Mouse (Mus musculus) lung, postnatal 36 days (tissue): ENCODE data around the gene Slc16a9.

Experiments
- DNase-seq: peaks from one replicate; pipeline ENCODE4 v3.0.0; 2022; ENCODE audit warnings: mixed read lengths

Gene Slc16a9

DNA sequence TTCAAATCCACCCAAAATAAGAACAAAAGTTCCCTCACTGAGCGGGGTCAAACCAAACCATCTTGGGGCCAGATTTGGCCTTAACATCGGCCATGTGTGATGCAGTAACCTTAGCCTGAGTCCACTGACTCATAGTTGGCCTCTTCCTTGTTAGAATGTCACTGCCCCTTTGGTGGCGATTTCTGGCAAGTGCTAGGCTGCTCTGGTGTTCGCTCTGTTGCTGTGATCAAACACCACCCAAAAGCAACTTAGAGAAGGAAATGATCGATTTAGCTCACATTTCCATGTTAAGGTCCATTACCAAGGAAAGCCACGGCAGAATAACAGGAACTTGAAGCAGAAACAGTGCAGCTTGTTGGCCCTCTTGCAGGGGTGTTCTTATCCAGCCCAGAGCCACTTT is 5.9 kb downstream of the Slc16a9 start:
- DNase-seq, result peak; percentile 52

DNA sequence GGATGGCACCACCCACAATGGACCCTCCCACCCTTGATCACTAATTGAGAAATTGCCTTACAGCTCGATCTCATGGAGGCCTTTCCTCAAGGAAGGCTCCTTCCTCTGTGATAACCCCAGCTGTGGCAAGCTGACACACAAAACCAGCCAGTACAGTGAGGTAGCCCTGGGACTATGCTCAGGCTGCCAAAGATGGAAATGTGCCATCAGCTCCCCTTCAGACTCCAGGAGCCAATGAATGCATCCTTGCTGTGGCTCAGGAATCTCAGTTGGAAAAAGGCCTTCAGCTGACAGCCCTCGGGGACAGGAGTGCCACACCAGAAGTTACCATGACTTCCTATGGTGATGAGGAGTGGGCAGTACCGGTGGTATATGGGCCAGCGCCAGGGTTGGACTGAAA is 9.8 kb downstream of the Slc16a9 start:
- no peak for DNase-seq

GRCm38 (mm10) chr10:70255601-70256210 is 10.8 kb downstream of the Slc16a9 start:
- no peak for DNase-seq

DNA sequence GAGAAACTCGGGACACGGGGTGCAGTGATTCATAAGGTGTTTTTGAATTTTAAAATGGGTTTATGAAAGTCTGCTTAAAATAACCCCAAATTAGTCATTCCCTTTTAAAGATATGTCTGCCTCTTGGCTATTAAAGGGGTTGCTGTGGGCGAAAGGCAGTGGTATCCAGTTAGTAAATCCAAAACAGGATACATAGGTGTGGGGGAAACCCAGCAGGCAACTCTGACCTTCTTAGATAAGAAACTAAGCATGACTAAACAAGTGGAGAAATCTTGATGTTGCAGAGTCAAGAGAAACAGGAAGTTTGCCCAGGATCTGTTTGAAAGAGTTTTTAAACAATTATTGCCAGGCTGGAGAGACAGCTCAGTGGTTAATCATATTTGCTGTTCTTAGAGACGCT is 12.1 kb downstream of the Slc16a9 start:
- no peak for DNase-seq

DNA sequence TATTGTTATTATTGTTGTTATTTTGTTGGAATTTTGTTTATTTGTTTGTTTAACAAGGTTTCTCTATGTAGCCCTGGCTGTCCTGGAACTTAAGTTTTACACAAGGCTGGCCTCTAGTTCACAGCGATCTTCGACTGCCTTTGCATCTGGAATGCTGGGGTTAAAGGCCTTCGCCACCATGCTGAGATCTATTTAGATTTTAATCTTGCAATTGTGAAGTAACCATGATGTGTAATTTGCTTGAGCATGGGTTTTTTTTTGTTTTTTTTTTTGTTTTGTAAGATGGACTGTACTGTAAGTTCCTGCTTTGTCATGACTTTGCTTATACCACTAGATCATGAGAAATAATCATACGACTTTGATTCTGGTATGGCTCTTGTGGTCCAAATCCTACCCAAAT is 16.0 kb downstream of the Slc16a9 start:
- no peak for DNase-seq

DNA sequence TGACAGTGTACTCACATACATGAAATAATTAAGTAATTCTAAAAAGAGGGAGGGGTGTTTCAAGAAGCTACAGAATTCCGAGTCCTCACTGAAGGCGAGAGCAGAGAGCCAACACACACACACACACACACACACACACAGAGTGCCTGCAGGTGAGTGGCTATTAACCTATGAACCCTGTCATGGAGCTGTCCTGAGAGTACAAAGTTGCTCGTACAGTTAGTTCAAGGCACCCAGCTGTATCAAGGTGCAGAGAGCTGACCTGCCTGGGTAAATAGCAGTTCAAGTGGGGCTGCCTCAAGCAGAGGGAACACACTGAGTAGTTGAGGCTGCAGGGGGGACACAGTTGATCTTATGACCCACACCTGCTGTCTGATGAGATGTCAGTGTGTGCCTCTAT is 17.2 kb downstream of the Slc16a9 start:
- DNase-seq, result no peak

GRCm38 (mm10) chr10:70263681-70264189 is 18.8 kb downstream of the Slc16a9 start:
- DNase-seq, result no peak

GRCm38 (mm10) chr10:70264337-70265036 is 19.6 kb downstream of the Slc16a9 start:
- DNase-seq, result no peak

GRCm38 (mm10) chr10:70266501-70266900 is 21.6 kb downstream of the Slc16a9 start:
- DNase-seq, result no peak

DNA sequence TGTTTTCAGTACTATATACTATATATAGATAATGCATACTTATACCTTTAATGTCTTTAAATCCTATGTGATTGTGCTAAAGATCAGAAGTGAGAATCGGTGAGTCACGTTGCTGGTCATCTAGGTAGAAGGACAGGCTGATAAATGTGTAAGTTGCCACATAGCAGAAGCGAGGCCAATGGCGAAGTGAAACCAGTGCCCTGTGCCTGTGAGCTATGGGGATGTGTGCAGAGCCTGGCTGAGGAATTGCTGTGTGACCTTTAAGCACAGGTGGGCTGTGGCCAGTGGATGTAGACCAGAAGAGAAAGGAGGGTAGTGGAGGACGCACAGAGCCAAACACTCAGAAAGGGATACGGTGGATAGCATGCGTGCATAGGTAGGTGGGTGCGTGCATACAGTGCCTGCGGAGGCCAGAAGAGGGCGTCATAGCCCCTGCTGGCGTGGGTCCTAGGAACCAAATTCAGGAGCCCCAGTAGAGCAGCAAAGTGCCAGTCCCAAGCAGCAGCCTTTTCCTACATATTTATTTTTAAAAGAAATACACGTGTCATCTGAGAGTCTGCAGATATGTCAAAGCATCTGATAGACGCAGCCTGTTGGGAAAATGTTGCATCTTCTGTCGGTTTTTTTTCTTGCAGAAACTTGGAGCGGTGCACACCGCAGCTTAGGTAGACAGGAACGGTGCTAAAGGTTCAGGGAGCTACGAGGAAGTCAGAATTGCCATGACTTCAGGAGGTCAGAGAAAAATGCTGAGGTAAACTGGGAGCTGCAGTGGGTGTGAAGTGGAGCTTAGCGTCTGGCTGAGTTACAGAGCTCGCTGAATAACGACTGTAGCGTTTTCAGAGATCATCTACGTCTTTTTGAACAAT is 23.9 kb downstream of the Slc16a9 start:
- no peak for DNase-seq

- DNase-seq, result peak; percentile 56
These were observed 24.5 kb downstream of the Slc16a9 start for GRCm38 (mm10) chr10:70269447-70269787.

DNA sequence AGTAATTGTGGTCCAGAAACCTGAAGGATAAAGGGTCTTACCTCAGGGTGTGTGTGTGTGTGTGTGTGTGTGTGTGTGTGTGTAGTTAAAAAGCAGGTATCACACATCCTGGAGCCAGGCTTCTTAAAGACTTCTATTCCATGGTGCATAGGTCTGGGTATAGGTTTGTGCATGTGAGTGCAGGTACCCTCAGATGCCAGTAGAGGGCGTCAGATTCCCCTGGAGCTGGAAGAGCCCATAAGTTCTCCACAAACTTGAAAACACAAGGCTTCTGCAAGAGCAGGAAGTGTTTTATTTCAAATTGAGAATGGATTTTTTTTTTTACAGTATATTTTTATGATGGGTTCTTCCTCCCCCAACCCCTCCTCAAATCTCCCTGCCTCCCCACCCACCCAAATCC is 31.8 kb downstream of the Slc16a9 start:
- DNase-seq, result no peak

DNA sequence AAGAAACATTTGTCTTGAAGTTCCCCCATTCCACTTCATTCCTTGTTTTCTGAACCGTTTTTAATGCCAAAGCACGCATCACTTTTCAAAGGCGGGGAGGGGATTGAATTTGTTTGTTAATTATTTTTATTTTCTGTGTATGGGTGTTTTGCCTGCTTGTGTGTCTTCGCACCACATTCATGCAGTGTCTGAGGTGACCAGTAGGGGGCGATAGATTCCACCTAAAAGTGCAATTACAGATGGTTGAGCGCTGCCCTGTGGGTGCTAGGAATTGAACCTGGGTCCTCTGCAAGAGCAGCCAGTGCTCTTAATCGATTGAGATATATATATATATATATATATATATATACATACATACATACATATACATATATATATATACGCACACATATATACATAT is 34.4 kb downstream of the Slc16a9 start:
- DNase-seq, result peak; percentile 25

- peak; percentile 71 for DNase-seq
These were observed 42.9 kb downstream of the Slc16a9 start for GRCm38 (mm10) chr10:70287825-70288235.

DNA sequence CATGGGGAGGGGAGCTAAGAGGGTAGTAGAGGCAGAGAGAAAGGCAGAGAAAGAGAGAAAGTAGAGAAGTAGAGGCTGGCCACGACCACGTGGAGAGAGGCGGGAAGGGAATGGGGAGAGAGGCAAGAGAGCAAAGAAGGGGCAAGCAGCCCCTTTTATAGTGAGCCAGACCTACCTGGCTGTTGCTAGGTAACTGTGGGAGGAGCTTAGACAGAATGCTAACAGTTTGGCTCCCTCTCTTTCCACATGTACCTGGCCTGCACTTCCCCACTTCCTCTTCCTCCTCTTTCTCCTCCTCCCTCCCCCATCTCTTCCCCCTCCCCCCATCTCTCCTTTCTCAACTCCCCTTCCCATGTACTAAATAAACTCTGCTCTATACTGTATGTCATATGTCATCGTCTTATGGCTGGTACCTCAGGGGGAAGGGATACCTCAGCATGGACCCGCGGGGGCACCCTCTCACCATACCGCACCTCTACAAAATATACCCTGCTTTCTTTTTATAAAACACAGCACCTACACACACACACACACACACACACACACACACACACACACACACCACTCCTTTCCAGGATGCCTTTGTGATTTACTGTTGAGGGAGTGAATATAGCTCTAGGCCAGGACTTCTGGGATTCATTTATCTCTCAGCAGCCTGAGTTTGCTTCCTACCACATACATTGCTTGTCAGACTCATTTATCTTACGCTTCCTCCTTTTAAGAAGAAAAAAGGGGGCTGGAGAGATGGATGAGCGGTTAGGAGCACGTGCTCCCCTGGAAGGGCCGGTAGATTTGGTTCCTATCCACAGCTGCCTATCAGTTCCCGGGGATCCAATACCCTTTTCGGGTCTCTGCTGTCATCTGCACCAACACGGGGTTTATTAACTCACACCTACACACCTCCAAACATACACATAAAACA is 43.8 kb downstream of the Slc16a9 start:
- DNase-seq, result no peak

- peak; percentile 50 for DNase-seq
These were observed 47.1 kb downstream of the Slc16a9 start for GRCm38 (mm10) chr10:70292014-70292413.

DNA sequence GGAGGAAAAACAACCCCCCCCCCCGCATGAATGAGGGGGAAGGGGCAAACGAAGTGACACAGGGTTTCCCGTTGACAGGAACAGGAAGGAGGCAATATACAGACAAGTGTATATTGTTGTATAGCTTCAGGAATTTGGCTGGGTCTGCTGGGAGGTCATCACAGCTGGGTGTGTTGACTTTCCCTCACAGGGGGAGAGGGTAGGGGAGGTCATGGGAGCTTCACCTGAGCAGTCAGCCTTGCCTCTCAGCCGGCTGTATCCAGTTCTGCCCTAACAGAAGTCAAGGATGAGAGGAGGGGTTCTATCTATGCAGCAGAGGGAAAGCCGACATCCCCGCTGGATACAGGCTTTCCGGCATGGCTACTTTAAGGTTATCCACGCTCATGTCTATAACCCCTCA is 49.2 kb downstream of the Slc16a9 start:
- no peak for DNase-seq

DNA sequence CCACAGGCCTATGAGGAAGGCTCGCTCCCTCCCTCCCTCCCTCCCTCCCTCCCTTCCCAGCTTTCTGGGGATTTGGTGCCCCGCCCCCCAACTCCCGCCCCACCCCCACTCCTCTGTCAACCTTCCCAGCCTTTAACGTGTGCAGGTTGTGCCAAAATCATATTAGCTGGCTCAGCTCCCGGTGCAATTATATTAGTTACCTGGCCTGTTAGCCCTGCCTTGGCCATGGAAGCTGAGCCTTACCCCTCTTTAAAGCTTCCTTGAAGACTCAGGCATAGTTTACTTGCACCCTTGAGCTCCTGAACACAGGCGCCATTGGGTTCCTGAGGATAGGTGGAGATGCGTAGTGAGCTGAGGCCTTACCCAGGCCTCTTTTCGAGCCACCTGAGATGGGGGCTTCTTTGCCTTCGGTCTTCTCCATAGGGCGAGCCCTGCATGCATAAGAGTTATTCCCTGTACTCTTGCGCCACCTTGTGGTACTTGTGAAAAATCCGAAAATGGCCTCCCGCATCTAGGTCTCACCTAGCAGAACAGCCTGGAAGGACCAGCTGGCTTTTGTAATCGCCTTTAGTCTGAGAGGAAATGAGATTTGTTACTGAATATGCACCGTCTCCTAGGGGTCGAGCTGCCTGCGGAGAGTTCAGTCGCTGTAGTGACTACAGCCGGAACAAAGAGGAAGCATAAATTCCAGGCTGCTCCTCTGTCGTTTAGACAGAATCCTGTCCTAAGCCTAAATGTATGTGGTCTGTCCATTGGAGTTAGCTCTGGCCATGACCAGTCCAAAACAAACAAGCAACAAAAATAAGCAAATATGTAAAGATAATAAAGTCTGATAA is 51.8 kb downstream of the Slc16a9 start:
- DNase-seq, result peak; percentile 86

DNA sequence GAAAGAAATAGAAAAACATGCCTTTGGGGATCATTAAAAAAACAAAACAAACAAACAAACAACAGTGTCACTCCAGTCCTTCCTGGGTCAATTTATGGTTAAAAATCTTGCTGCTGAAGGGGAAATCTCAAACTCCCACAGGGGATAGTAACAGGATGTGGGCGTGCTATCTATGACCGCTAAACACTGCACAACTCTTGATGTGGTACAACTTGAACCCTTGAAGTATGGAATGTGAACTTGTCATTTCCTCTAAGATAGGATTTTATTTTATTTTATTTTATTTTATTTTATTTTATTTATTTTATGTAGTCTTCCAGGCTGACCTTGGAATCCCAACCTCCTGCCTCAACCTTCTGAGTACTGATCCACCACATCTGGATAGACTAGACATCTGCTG is 54.2 kb downstream of the Slc16a9 start:
- no peak for DNase-seq

DNA sequence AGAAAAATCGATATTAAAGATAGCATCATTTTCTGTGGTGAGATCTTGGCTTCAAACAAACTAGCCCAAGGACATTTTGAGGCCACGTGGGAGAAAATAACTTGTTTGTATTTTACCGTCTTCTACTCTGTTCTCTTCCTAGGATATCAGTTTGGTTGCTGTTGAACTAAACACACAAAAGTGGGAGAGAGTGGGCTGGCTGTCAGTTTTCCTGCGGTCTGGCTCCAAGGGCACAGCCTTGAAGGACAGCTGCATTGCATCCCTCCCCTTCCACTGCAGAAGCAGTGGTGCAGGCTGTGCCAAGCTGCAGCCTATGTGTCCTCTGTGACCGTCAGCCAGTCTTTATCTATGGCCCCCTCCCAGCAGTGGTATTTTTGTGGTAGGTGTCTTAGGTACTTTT is 54.8 kb downstream of the Slc16a9 start:
- DNase-seq, result no peak

DNA sequence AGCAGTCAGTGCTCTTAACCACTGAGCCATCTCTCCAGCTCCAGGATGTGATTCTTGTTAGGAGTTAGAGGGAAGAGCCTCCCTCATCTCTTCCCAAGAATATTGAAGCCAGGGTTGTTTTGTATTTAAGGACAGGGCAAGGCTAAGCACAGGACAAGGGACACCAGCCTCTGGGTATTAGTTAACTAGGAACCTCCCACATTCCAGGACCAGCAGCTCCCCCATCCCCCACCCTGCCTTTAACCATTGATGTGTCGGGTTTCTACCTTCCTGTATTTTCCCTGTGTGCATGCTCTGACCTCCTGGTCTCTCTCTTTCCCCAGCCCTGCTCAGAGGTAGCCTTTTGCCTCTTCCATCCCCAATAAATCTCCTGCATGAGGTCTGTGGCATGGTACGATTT is 56.3 kb downstream of the Slc16a9 start:
- no peak for DNase-seq

DNA sequence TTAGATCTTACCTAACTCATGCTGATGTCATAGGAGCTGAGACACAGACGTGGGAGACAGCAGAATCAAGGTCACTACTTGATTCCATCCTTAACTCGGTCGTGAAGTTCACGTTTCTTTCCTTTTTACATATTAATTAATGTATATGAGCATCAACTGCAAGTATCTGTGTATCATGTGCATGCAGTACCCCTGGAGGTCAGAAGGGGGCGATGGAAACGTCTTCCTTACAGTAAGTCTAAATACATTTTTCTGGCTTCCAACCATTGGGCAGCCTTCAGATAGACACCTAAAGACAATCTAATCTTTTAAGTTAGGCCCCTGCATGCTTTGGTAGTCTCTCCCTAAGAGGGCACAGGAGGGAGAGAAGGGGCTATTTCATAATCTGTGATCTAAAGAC is 58.3 kb downstream of the Slc16a9 start:
- no peak for DNase-seq
